Mouse (Mus musculus) cerebellum, adult 2 months (tissue): ENCODE measurements at regions not wholly inside any gene's neighbourhood (a gene's known extent, or its start where the extent isn't known, plus 50 kb on each side); places are given as distances from the start of the nearest gene placed in this dataset.

Experiments
- CTCF ChIP-seq: fragments of 200-500 bp; IDR thresholded peaks from 2 replicates; pipeline ENCODE4 v1.5.1; 2011; ENCODE audit warnings: low read depth, mild to moderate bottlenecking, control low read depth, low read length, moderate library complexity, borderline replicate concordance; ENCODE audit not compliant: insufficient read depth
- POLR2A ChIP-seq: fragments of 200-500 bp; IDR thresholded peaks from 2 replicates; pipeline ENCODE4 v1.6.1; 2011; ENCODE audit warnings: low read length, control low read depth, borderline replicate concordance; ENCODE audit not compliant: insufficient read depth

GRCm38 (mm10) chr1:61525881-61526280 is 112.7 kb upstream of the Pard3b start:
- TF ChIP-seq CTCF, result no peak
- no peak for TF ChIP-seq POLR2A
